Mouse (Mus musculus) stomach, embryonic 15.5 days (tissue): ENCODE results near the gene Dus1l. TPM values are rescaled to one million over a fixed set of nuclear protein-coding genes. Genes with fewer than 3 reads are reported as not detected.
A peak's percentile ranks its signal among the peaks of the same experiment; 100 is the strongest.
"Not testable (repeated sequence)": the region's sequence is repeated elsewhere in the genome, so short reads cannot be mapped to it uniquely, and the experiment has no call there.

ENCODE experiments used
- ATAC-seq: fragments of 200-750 bp; cut with Nextera tagmentation; 2 replicates; pipeline ENCODE4 v1.8.0; 2017; ENCODE audit warnings: low read depth, moderate number of reproducible peaks, moderate TSS enrichment; ENCODE audit not compliant: insufficient read depth, low FRiP score
- H3K27ac ChIP-seq: fragments of 300-500 bp; sonication (generic); 2 replicates; pipeline ENCODE4 v1.5.1; 2015; ENCODE audit warnings: mild to moderate bottlenecking, inconsistent platforms
- H3K27me3 ChIP-seq: fragments of 300-500 bp; sonication (generic); replicated peaks from 2 replicates; pipeline ENCODE4 v1.6.1; 2015; ENCODE audit warnings: inconsistent platforms
- H3K36me3 ChIP-seq: fragments of 300-500 bp; sonication (generic); 2 replicates; pipeline ENCODE4 v1.6.1; 2015; ENCODE audit warnings: inconsistent platforms
- H3K4me1 ChIP-seq: fragments of 300-500 bp; sonication (generic); 2 replicates; pipeline ENCODE4 v1.6.1; 2015; ENCODE audit warnings: inconsistent platforms
- H3K4me2 ChIP-seq: fragments of 300-500 bp; sonication (generic); 2 replicates; pipeline ENCODE4 v1.6.1; 2015; ENCODE audit warnings: mild to moderate bottlenecking, inconsistent platforms
- H3K4me3 ChIP-seq: fragments of 300-500 bp; sonication (generic); replicated peaks from 2 replicates; pipeline ENCODE4 v1.5.1; 2015; ENCODE audit warnings: inconsistent platforms
- H3K9ac ChIP-seq: fragments of 300-500 bp; sonication (generic); 2 replicates; pipeline ENCODE4 v1.6.1; 2015; ENCODE audit warnings: inconsistent platforms
- H3K9me3 ChIP-seq: fragments of 300-500 bp; sonication (generic); 2 replicates; pipeline ENCODE4 v1.6.1; 2016; ENCODE audit warnings: inconsistent platforms
- WGBS: fragments of 180-500 bp; shearing (Covaris S2); methylation state at CpG from one replicate; pipeline ENCODE4 v1.1.7; 2015; 5-methylcytosine and 5-hydroxymethylcytosine counted together
- polyA plus RNA-seq: library from polyadenylated mRNA; unstranded; fragments of >200 nt; fragmentation: Nextera tagmentation; extraction: Ambion mirVana; gene quantifications from 2 replicates; pipeline ENCODE4 v1.2.1, GENCODE M21; 2015

The Dus1l gene
- polyA plus RNA-seq, 1 experiment from 2014 or later: 69.2 TPM

DNA sequence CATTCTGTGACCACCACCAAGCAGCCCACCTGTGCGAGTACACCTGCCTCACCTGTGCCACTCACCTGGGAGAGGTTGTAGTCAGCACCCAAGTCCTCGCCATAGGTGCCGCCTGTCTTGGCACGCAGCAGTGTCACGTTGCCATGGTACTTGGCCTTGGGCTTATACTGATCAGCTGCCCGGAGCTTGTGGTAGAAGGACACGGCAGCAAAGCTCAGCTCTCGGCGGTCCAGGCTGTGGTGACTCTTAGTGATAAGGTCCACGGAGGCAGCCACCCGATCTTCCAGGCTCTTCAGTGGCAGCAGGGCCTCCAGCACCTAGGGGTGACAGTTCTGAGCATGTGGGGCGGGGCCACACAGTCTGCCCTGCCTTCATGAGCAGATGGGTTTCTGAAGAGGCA is 11.8 kb upstream of the Dus1l start:
- ATAC-seq: no peak
- H3K36me3 ChIP-seq: peaks cover 81% of the 10 kb centered on the region
- no peak overlapping the region for H3K4me3 ChIP-seq
- no peak overlapping the region for H3K9ac ChIP-seq
- no peaks in the 10 kb centered on the region for H3K4me1 ChIP-seq
- 92% methylated on average over 12 of the region's 12 CpGs for WGBS
- H3K4me2 ChIP-seq: no peak overlapping the region
- H3K27me3 ChIP-seq: no peaks in the 10 kb centered on the region
- no peak overlapping the region for H3K27ac ChIP-seq
- H3K9me3 ChIP-seq: no peaks in the 10 kb centered on the region

DNA sequence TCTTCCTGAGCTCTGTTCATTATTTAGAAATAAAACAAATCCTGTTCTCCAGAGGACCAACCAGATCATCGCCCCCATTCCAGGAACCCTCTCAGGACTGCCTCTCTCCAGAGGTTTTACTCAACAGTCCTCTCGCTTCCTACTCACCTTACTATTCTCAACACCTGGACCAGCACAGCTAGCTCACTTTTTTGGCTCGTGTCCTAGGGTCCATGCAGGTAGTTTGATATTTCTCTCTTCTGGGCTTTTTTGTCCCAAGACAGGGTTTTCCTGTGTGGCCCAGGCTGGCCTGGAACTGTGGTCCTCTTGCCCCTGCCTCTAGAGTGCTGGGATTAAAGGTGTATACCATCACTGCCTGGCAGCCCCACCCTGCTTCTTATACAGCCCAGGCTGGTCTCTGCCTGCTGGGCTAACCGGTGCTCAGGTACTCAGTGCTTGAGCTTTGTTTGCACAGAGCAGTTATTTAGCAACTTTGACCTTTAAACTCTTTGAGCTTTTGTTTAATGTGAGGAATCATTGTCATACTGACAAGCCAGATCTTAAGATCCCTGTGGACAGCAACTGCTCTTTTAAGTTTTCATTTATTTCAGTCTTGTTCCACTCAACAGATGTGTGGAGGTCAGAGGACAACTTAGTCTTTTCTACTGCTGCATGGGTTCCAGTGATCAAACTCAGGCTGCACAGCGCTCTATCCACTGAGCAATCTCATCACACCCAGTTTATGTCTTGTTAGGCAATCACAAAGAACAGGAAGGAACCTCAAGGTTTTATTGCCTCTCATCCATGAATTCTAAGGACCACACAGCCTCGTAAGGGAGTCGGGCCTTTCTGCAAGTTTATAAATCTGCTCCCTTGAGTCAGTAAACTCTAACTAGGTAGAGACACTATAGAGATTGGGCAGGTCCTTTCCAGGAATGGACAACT is 9.4 kb upstream of the Dus1l start:
- Histone ChIP-seq H3K9ac (no peak overlapping the region), H3K27me3 (no peaks in the 10 kb centered on the region), H3K4me2 (no peak overlapping the region), H3K9me3 (no peaks in the 10 kb centered on the region), H3K4me3 (no peak overlapping the region), H3K4me1 (no peaks in the 10 kb centered on the region), H3K27ac (no peak overlapping the region), H3K36me3 (peaks cover 57% of the 10 kb centered on the region)
- WGBS: 79% methylated on average over 7 of the region's 7 CpGs
- ATAC-seq: no peak

DNA sequence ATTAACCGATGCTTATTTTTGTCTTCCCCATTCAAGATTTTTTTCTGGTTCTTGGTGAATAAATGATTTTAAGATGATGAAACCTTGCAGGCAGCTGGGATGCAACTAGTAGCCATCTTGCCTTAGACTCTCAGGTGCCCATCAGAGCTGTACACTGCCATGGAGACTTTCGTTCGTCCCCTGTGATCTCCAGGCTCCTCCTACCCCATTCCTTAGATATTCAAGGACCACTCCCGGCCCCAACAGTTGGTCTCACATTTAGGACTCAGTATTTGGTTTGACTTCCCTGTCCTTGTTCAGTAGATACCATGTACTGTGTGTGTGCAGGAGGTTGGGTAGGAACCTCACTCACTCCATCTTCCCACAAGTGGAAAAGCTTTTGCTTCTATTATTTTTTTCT is 8.6 kb upstream of the Dus1l start:
- Histone ChIP-seq H3K4me2 (no peak overlapping the region), H3K9ac (no peak overlapping the region), H3K4me3 (no peak overlapping the region), H3K27me3 (no peaks in the 10 kb centered on the region), H3K36me3 (peaks cover 48% of the 10 kb centered on the region), H3K4me1 (peaks cover 5% of the 10 kb centered on the region), H3K27ac (no peak overlapping the region), H3K9me3 (no peaks in the 10 kb centered on the region)
- WGBS: 63% methylated on average over 4 of the region's 4 CpGs
- no peak for ATAC-seq

DNA sequence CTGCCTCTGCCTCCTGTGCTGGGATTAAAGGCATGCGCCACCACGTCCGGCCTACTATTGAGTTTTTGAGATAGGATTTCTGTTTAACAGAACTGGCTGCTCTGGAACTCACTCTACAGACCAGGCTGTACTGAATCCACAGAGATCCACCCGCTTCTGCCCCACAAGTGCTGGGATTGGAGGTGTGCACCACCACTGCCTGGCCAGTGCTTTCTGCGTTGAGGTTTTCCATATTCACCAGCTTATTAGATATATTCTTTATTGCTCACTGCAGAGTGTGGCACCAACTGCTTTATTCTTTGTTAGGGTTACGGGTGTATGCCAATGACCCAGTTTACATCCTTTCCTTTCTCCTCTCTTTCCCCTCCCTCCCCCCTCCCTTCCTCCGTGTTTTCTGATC is 8.1 kb upstream of the Dus1l start:
- H3K27me3 ChIP-seq: no peaks in the 10 kb centered on the region
- no peak overlapping the region for H3K9ac ChIP-seq
- H3K36me3 ChIP-seq: peaks cover 44% of the 10 kb centered on the region
- 77% methylated on average over 7 of the region's 7 CpGs for WGBS
- no peak overlapping the region for H3K4me2 ChIP-seq
- H3K4me1 ChIP-seq: peaks cover 6% of the 10 kb centered on the region
- no peak for ATAC-seq
- no peak overlapping the region for H3K4me3 ChIP-seq
- no peak overlapping the region for H3K27ac ChIP-seq
- no peaks in the 10 kb centered on the region for H3K9me3 ChIP-seq

DNA sequence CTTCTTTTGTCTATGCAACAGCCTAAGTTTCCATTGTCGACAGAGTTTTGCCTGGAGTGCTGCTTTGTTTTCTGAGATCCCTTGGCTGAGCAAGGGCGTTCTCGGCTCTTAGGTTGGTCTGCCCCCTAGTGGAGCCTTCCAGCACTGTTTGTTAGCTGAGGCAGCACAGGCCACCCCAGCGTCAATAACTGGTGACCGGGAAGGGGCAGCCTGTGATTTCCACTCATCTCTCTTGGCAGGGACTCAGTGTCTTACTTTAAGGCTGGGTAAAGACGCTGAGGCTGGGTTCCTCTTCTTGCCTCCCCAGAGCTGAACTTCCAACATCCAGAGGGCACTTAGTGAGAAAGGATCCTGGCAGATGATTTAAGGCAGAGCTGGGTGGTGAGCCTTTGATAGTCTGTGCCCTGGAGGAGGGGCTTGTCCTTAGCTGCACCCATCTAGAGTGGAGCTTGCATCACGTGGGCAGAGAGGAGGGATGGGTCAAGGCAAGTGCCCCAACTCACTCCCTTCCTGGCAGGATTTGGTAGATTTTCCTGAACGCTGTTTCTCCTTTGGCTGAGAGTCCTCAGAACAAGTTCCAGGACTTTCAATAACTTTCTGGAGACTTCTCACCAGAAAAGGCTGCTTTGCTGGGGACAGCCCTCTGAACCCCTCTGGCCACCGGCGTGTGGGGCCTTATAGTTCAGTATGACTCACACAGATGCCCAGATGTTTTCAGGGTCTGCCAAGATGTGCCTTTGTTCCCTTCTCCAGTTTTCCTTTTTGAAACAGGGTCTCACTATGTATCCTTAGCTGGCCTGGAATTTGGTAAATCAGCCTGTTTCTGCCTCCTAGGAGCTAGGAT is 4.1 kb upstream of the Dus1l start:
- WGBS: 10% methylated on average over 10 of the region's 10 CpGs
- Histone ChIP-seq H3K27me3 (no peaks in the 10 kb centered on the region), H3K9me3 (no peaks in the 10 kb centered on the region), H3K4me1 (peaks cover 11% of the 10 kb centered on the region), H3K4me2 (0 out of 2 replicates have a peak overlapping the region, but pooled peaks have one; percentile 20), H3K4me3 (no peak overlapping the region), H3K36me3 (0 out of 2 replicates have a peak, but pooled peaks cover 5% of the 10 kb centered on the region), H3K27ac (no peak overlapping the region), H3K9ac (no peak overlapping the region)
- ATAC-seq: peak; percentile 56; the same call in 1 of the 2 replicates

DNA sequence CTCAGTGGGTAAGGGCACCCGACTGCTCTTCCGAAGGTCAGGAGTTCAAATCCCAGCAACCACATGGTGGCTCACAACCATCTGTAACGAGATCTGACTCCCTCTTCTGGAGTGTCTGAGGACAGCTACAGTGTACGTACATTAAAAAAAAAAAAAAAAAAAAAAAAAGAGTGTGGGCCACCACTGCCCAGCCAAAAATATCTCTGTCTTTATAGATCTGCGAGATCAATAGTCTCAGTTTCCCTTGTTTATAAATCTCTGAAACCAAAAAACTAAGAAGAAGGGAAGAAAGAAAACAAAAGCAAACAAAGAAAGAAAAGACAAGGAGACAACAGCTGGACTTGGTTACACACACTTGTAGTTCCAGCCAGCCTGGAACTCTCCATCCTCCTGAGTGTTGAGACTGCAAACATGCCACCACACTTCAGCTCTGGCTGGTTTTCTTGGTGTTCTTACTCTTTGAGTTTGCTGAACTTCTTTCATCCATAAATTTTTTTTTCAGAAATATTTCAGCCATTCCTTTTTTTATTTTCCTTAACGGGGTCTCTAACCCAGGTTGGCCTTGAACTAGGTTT is 3.2 kb upstream of the Dus1l start:
- H3K9me3 ChIP-seq: no peaks in the 10 kb centered on the region
- H3K4me3 ChIP-seq: no peak overlapping the region
- peaks cover 18% of the 10 kb centered on the region for H3K4me1 ChIP-seq
- peaks cover 2% of the 10 kb centered on the region for H3K36me3 ChIP-seq
- no peaks in the 10 kb centered on the region for H3K27me3 ChIP-seq
- H3K9ac ChIP-seq: no peak overlapping the region
- 63% methylated on average over 6 of the region's 6 CpGs for WGBS
- H3K27ac ChIP-seq: no peak overlapping the region
- H3K4me2 ChIP-seq: no peak overlapping the region
- no peak for ATAC-seq

DNA sequence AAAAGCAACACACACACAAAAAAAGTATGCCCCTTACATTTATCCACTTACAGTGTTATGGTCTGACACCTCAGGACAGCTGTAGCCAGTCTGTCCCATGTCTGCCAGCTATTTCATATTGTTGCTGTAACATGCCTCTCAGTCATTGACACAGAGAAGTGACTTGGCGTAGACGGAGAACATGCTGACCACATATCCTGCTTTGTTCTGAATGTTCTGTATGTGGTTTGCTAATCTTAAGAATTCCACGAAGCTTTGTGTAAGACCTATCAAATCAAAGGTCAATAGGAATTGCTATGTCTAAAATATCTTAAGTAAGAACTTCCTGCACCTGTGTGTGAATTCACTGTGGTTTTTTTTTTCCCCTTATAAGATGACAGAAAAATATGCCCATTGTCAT is 2.0 kb upstream of the Dus1l start:
- no peak for ATAC-seq

DNA sequence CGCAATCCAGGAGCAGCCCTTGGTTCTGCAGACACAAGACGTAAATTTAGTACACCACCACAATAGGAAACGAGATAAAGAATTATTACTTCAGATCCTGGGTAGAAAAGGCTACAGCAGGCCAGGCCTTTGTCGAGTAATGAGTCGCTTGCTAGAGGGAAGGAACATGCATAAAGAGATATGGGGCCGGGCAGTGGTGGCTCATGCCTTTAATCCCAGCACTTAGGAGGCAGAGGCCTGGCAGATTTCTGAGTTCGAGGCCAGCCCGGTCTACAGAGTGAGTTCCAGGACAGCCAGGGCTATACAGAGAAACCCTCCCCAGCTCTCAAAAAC is 377 bp upstream of the Dus1l start:
- 29% methylated on average over 8 of the region's 8 CpGs for WGBS
- no peaks in the 10 kb centered on the region for H3K27me3 ChIP-seq
- H3K4me1 ChIP-seq: peaks cover 18% of the 10 kb centered on the region
- H3K9ac ChIP-seq: no peak overlapping the region
- H3K9me3 ChIP-seq: no peaks in the 10 kb centered on the region
- peak overlapping the region; percentile 90 for H3K4me2 ChIP-seq
- no peak for ATAC-seq
- H3K27ac ChIP-seq: peak overlapping the region; percentile 53; the same call in 1 of the 2 replicates
- peak overlapping the region; percentile 93 for H3K4me3 ChIP-seq
- H3K36me3 ChIP-seq: peaks cover 25% of the 10 kb centered on the region

More for the DNA sequence above, 2.0 kb upstream of the Dus1l start:
- H3K36me3 ChIP-seq: peaks cover 11% of the 10 kb centered on the region
- H3K9ac ChIP-seq: no peak overlapping the region
- no peak overlapping the region for H3K4me3 ChIP-seq
- no peak overlapping the region for H3K4me2 ChIP-seq
- H3K9me3 ChIP-seq: no peaks in the 10 kb centered on the region
- no peak overlapping the region for H3K27ac ChIP-seq
- H3K27me3 ChIP-seq: no peaks in the 10 kb centered on the region
- 81% methylated on average over 3 of the region's 3 CpGs for WGBS
- H3K4me1 ChIP-seq: peaks cover 18% of the 10 kb centered on the region

DNA sequence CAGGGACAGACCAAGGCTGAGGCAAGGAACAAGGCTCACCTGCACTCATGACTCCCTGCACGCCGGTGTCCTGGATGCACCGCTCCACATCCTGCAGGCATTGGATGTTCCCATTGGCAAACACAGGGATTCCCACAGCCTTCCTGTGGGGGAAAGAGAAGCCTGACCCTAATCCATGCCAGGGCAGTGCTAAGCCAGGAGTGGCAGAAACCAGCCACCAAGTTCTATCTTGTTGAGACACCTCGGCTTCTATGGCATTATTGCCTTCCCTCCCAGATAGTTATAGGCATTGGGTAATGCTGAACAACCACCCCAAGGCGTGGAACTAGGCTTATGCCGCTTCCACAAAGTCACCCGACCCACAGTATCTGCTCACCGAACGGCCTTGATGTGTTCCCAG is 3.6 kb downstream of the Dus1l start:
- Histone ChIP-seq H3K27me3 (no peaks in the 10 kb centered on the region), H3K9me3 (no peaks in the 10 kb centered on the region), H3K9ac (no peak overlapping the region), H3K4me3 (no peak overlapping the region), H3K4me2 (no peak overlapping the region), H3K27ac (no peak overlapping the region), H3K4me1 (peaks cover 12% of the 10 kb centered on the region), H3K36me3 (peaks cover 52% of the 10 kb centered on the region)
- no peak for ATAC-seq
- 95% methylated on average over 9 of the region's 9 CpGs for WGBS

DNA sequence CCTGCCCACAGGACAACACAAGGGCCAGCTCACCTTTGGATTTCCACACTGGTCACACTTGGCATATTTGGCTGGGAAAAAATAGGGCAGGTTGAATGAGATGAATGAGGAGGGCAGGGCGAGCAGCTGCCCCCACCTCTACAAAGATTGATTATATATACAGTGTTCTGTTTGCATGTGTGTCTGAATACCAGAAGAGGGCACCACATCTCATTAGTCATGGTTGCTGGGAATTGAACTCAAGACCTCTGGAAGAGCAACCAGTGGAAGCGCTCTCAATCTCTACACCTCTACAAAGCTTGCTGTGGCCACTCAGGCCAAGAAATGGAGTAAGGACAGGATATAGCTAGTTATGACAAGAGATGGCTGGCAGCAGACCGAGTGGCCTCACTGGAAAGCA is 6.4 kb downstream of the Dus1l start:
- 79% methylated on average over 3 of the region's 3 CpGs for WGBS
- Histone ChIP-seq H3K4me2 (no peak overlapping the region), H3K4me3 (no peak overlapping the region), H3K4me1 (peaks cover 14% of the 10 kb centered on the region), H3K27ac (no peak overlapping the region), H3K9ac (no peak overlapping the region), H3K9me3 (no peaks in the 10 kb centered on the region), H3K36me3 (peaks cover 60% of the 10 kb centered on the region), H3K27me3 (no peaks in the 10 kb centered on the region)
- no peak for ATAC-seq

DNA sequence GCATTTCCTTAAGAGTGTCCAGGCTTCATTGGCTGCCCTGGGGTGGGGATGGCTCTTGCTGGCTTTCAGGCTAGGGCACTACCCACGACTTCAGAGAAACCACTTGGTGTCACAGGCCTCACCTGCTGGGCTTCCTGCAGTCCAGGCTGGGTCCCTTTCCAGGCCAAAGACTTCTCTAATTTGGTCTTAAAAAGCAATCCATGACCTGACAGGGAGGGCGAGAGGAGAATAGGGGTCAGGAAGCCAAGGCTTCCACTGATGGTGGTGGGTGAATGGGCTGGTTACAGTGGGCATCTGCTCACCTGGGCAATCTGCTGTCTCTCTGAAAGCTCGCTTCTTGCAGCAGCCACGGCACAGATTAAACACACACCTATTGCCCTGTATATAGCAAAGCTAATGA is 6.8 kb downstream of the Dus1l start:
- Histone ChIP-seq H3K9me3 (no peaks in the 10 kb centered on the region), H3K4me1 (peaks cover 11% of the 10 kb centered on the region), H3K36me3 (peaks cover 57% of the 10 kb centered on the region), H3K4me2 (no peak overlapping the region), H3K9ac (no peak overlapping the region), H3K4me3 (no peak overlapping the region), H3K27ac (no peak overlapping the region), H3K27me3 (no peaks in the 10 kb centered on the region)
- 81% methylated on average over 4 of the region's 4 CpGs for WGBS
- ATAC-seq: no peak

DNA sequence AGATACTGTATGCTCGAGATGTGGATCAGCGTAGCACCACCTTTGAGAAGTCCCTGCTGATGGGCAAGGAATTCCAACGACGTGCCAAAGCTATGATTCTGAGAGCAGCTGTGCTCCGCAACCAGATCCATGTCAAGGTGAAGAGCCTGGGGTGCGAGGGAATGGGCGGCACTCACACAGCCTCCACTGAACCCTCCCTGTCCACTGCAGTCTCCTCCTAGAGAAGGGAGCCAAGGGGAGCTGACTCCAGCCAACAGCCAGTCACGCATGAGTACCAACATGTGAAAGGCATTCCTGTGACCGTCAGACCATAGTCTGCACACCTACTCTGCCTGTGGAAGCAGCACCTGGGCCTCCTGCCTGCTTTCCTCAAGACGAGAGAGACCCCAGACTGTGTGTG is 7.7 kb downstream of the Dus1l start:
- H3K27ac ChIP-seq, H3K9me3 ChIP-seq, ATAC-seq, H3K27me3 ChIP-seq, H3K4me2 ChIP-seq, H3K9ac ChIP-seq, H3K4me3 ChIP-seq: not testable (repeated sequence)
- H3K4me1 ChIP-seq: peaks cover 13% of the 10 kb centered on the region
- WGBS: 85% methylated on average over 10 of the region's 10 CpGs
- H3K36me3 ChIP-seq: peaks cover 51% of the 10 kb centered on the region
